35 mouse cellular contexts compared by ENCODE assay signal in genomic region chr2:144092767-144093166, GRCm38 (mm10). TPM values are rescaled to one million over a fixed set of nuclear protein-coding genes. Genes with fewer than 3 reads are reported as not detected.
DNase-seq lines count a peak whose midpoint lies in the region; ATAC-seq and TF ChIP-seq lines count a peak whose summit lies in the region.
"Had no signal": no experiment of that assay in that cellular context is flagged by ENCODE, and none has a peak within 500 bp of the region (broad histone marks: within the 10 kb centered on the region; RNA-seq: fewer than 3 reads in every experiment).

No protein-coding gene starts in this region.

- TF ChIP-seq CTCF in CH12.LX (conservative IDR thresholded peaks at IDR 0.05 in 1 of 2, IDR thresholded peaks at IDR 0.05 in 1 of 2; ENCODE audit: low read depth in 2 of 2, low read length in 2 of 2), result no peak

- no peak; the same call in 1 of the 2 replicates for TF ChIP-seq RAD21 in CH12.LX (IDR thresholded peaks at IDR 0.05; ENCODE audit: low read depth, low read length)

- H3K4me1 ChIP-seq in CH12.LX (ENCODE audit: control insufficient read depth in 1 of 2, insufficient read depth in 2 of 2), result peaks cover 2 to 18% of the 10 kb centered on the region in 2 experiments; a peak in 3 of 4 replicates
- H3K4me1 ChIP-seq: forebrain, embryonic 12.5 days; forebrain, embryonic 15.5 days; hindbrain, embryonic 15.5 days; intestine, embryonic 15.5 days had no signal

- dilution Hi-C loops in CH12.LX (cut with MboI; ENCODE audit: extremely low pct_ligation_motif_present, extremely low pct_unique_long_range_greater_than_20kb, low sequenced_read_pairs), result no loop called here

- no peak for TF ChIP-seq POLR2A in CH12.LX (IDR thresholded peaks at IDR 0.05; ENCODE audit: low read depth, low read length)

- in situ Hi-C loops in CH12.LX (cut with MboI; ENCODE audit: low pct_ligation_motif_present, low pct_unique_long_range_greater_than_20kb, low sequenced_read_pairs), result no loop called here

- peak; percentile 91 for TF ChIP-seq EP300 in CH12.LX (IDR thresholded peaks at IDR 0.05; ENCODE audit: low read length)

- no peaks in the 10 kb centered on the region for H3K36me3 ChIP-seq in CH12.LX (replicated peaks in 1 of 2; ENCODE audit: control insufficient read depth in 1 of 2, insufficient read depth in 1 of 2, low read length in 1 of 2)
- H3K36me3 ChIP-seq: embryonic facial prominence, embryonic 10.5 days; embryonic facial prominence, embryonic 13.5 days; forebrain, embryonic 12.5 days; forebrain, embryonic 15.5 days; hindbrain, embryonic 12.5 days; hindbrain, embryonic 15.5 days; intestine, embryonic 15.5 days had no signal

- ATAC-seq in megakaryocyte, adult 5-6 weeks (ENCODE audit: poor library complexity, severe bottlenecking), result peak; percentile 56
- peak; percentile 23; the same call in 1 of the 2 replicates for ATAC-seq in neutrophil, adult 5-6 weeks (ENCODE audit: extremely low read depth, insufficient number of reproducible peaks, low FRiP score, poor library complexity, severe bottlenecking)
- ATAC-seq: activated CD4-positive, CD25-positive, alpha-beta regulatory T cell, adult 4 months; CD4-positive, CD25-positive, alpha-beta regulatory T cell, adult 4 months; forebrain, embryonic 15.5 days; intestine, embryonic 15.5 days had no signal

- DNase-seq in CH12.LX (ENCODE audit: extremely low read depth) (peak; percentile 89), adipocyte (ENCODE audit: low spot score) (no peak)
- DNase-seq in right cerebral cortex, postnatal 14 days, result no peak
- no peak for DNase-seq in adrenal gland, postnatal 25 days
- DNase-seq: adrenal gland, postnatal 10 days; cerebellum, adult 11 months; cerebellum, adult 2 months; cerebellum, adult 9-11 months; cerebellum, postnatal 25 days; embryo, embryonic 11 days; gastrocnemius, postnatal 25 days had no signal

- H3K4me3 ChIP-seq in CH12.LX (replicated peaks in 1 of 3; ENCODE audit: low read depth in 2 of 3, low read length in 2 of 3, poor library complexity in 1 of 3), result no peak overlapping the region
- H3K4me3 ChIP-seq: embryonic facial prominence, embryonic 10.5 days; embryonic facial prominence, embryonic 13.5 days; erythroblast, embryonic 14.5 days; forebrain, embryonic 12.5 days; forebrain, embryonic 15.5 days; hindbrain, embryonic 12.5 days; hindbrain, embryonic 15.5 days; intestine, embryonic 15.5 days had no signal

- H3K27ac ChIP-seq in CH12.LX (ENCODE audit: insufficient read depth, low read depth), result no peak overlapping the region
- H3K27ac ChIP-seq: embryonic facial prominence, embryonic 10.5 days; embryonic facial prominence, embryonic 13.5 days; forebrain, embryonic 12.5 days; forebrain, embryonic 15.5 days; hindbrain, embryonic 12.5 days; hindbrain, embryonic 15.5 days; intestine, embryonic 15.5 days had no signal

- peaks cover 9% of the 10 kb centered on the region for H3K27me3 ChIP-seq in CH12.LX (replicated peaks)
- H3K27me3 ChIP-seq: embryonic facial prominence, embryonic 13.5 days; forebrain, embryonic 12.5 days; forebrain, embryonic 15.5 days; hindbrain, embryonic 12.5 days; hindbrain, embryonic 15.5 days; intestine, embryonic 15.5 days had no signal

- H3K4me2 ChIP-seq in CH12.LX (ENCODE audit: insufficient read depth, low read depth, poor library complexity, severe bottlenecking), result 0 out of 2 replicates have a peak overlapping the region, but pooled peaks have one; percentile 8
- H3K4me2 ChIP-seq: embryonic facial prominence, embryonic 13.5 days; forebrain, embryonic 12.5 days; forebrain, embryonic 15.5 days; heart, embryonic 11.5 days; hindbrain, embryonic 12.5 days; hindbrain, embryonic 15.5 days; intestine, embryonic 15.5 days had no signal

- no peak overlapping the region for H3K9ac ChIP-seq in CH12.LX (ENCODE audit: insufficient read depth, low read depth)
- H3K9ac ChIP-seq: embryonic facial prominence, embryonic 13.5 days; forebrain, embryonic 12.5 days; forebrain, embryonic 15.5 days; hindbrain, embryonic 12.5 days; hindbrain, embryonic 15.5 days; intestine, embryonic 15.5 days had no signal

- no peaks in the 10 kb centered on the region for H3K79me2 ChIP-seq in CH12.LX (replicated peaks; ENCODE audit: control insufficient read depth, extremely low read depth, insufficient read depth, poor library complexity, severe bottlenecking)

- H3K9me3 ChIP-seq in CH12.LX (replicated peaks; ENCODE audit: low read length), result no peaks in the 10 kb centered on the region
- H3K9me3 ChIP-seq: embryonic facial prominence, embryonic 10.5 days; embryonic facial prominence, embryonic 13.5 days; forebrain, embryonic 12.5 days; forebrain, embryonic 15.5 days; hindbrain, embryonic 12.5 days; hindbrain, embryonic 15.5 days; intestine, embryonic 15.5 days had no signal

TF ChIP-seq in CH12.LX, 34 proteins besides CTCF, POLR2A, EP300 and RAD21:
- no peak for TF ChIP-seq MXI1 (IDR thresholded peaks at IDR 0.05; ENCODE audit: low read depth, low read length)
- peak; percentile 56; the same call in 1 of the 2 replicates for TF ChIP-seq RCOR1 (conservative IDR thresholded peaks at IDR 0.05; ENCODE audit: low read depth, low read length)
- no peak for TF ChIP-seq GABPA (IDR thresholded peaks at IDR 0.05; ENCODE audit: insufficient replicate concordance, low read depth, low read length)
- TF ChIP-seq MAX (IDR thresholded peaks at IDR 0.05; ENCODE audit: low read length), result 0 out of 2 replicates have a peak, but pooled peaks have one; percentile 17
- TF ChIP-seq CHD2 (IDR thresholded peaks at IDR 0.05; ENCODE audit: low read length), result peak; percentile 21; the same call in 1 of the 2 replicates
- peak; percentile 72 for TF ChIP-seq BHLHE40 (IDR thresholded peaks at IDR 0.05; ENCODE audit: low read depth, low read length)
- TF ChIP-seq TCF12 (IDR thresholded peaks at IDR 0.05; ENCODE audit: low read depth, low read length), result peak; percentile 29; the same call in 1 of the 2 replicates
- 0 out of 2 replicates have a peak, but pooled peaks have one; percentile 40 for TF ChIP-seq JUND (conservative IDR thresholded peaks at IDR 0.05; ENCODE audit: low read depth, low read length)
- no peak for TF ChIP-seq NELFE (IDR thresholded peaks at IDR 0.05; ENCODE audit: low read depth, low read length)
- TF ChIP-seq MYC (IDR thresholded peaks at IDR 0.05; ENCODE audit: low read depth, low read length), result 0 out of 2 replicates have a peak, but pooled peaks have one; percentile 65
- no peak for TF ChIP-seq UBTF (IDR thresholded peaks at IDR 0.05; ENCODE audit: low read depth, low read length)
- TF ChIP-seq SIN3A (IDR thresholded peaks at IDR 0.05; ENCODE audit: low read length), result no peak
- TF ChIP-seq ZMIZ1 (IDR thresholded peaks at IDR 0.05; ENCODE audit: low read depth, low read length), result no peak
- TF ChIP-seq MAZ (IDR thresholded peaks at IDR 0.05; ENCODE audit: low read depth, low read length), result no peak
- no peak for TF ChIP-seq ZNF384 (IDR thresholded peaks at IDR 0.05; ENCODE audit: low read depth, low read length)
- no peak for TF ChIP-seq ELF1 (IDR thresholded peaks at IDR 0.05; ENCODE audit: low read depth, low read length)
- peak; percentile 71 for TF ChIP-seq IRF4 (IDR thresholded peaks at IDR 0.05; ENCODE audit: low read depth, low read length)
- no peak for TF ChIP-seq USF1 (IDR thresholded peaks at IDR 0.05; ENCODE audit: low read depth, low read length)
- no peak for TF ChIP-seq TBP (conservative IDR thresholded peaks at IDR 0.05; ENCODE audit: low read depth, low read length)
- TF ChIP-seq CHD1 (IDR thresholded peaks at IDR 0.05; ENCODE audit: low read depth, low read length), result no peak
- no peak for TF ChIP-seq PAX5 (IDR thresholded peaks at IDR 0.05; ENCODE audit: low read length)
- TF ChIP-seq ZC3H11A (IDR thresholded peaks at IDR 0.05; ENCODE audit: low read depth, low read length), result no peak
- no peak for TF ChIP-seq POLR2AphosphoS2 (IDR thresholded peaks at IDR 0.05; ENCODE audit: low read depth, low read length)
- TF ChIP-seq ZKSCAN1 (IDR thresholded peaks at IDR 0.05; ENCODE audit: borderline replicate concordance, low read depth, low read length), result no peak
- TF ChIP-seq MEF2A (IDR thresholded peaks at IDR 0.05; ENCODE audit: borderline replicate concordance, low read depth, low read length), result peak; percentile 29; the same call in 1 of the 2 replicates
- TF ChIP-seq ETS1 (conservative IDR thresholded peaks at IDR 0.05; ENCODE audit: low read depth, low read length), result peak; percentile 72
- TF ChIP-seq USF2 (conservative IDR thresholded peaks at IDR 0.05; ENCODE audit: low read depth, low read length), result no peak
- no peak for TF ChIP-seq KAT2A (IDR thresholded peaks at IDR 0.05; ENCODE audit: insufficient replicate concordance, low read length)
- peak; percentile 51; the same call in 1 of the 2 replicates for TF ChIP-seq MAFK (IDR thresholded peaks at IDR 0.05; ENCODE audit: insufficient replicate concordance, low read length)
- no peak for TF ChIP-seq JUN (IDR thresholded peaks at IDR 0.05; ENCODE audit: insufficient read depth, low read depth, low read length)

RNA-seq across cellular contexts. Expression of gene Banf2, which starts 59.9 kb away (rescaled TPM):
- total RNA-seq in CH12.LX (2012; rRNA removed) (not detected in 2 replicates), CH12.LX (2014; rRNA removed) (not detected in 2 replicates)
- not detected in 2 replicates for polyA plus RNA-seq in CH12.LX (2012; ENCODE audit: insufficient read length, low read depth)
- total RNA-seq in megakaryocyte, adult 5-6 weeks (2015), result not detected in 2 replicates
- total RNA-seq in megakaryocyte, adult 5-6 weeks (2017), result not detected in 2 replicates
- not detected in 2 replicates for total RNA-seq in neutrophil, adult 5-6 weeks (2017)
- total RNA-seq in adrenal gland, postnatal 25 days (2021), result not detected in 2 replicates
- total RNA-seq: adrenal gland, adult 18-20 months; adrenal gland, postnatal 10 days; adrenal gland, postnatal 4 days; ES-E14; gastrocnemius, adult 8-10 months; gastrocnemius, postnatal 25 days; heart, adult 8-10 months; heart, postnatal 25 days; hematopoietic stem cell, adult 5-6 weeks had no signal
- polyA plus RNA-seq: activated CD4-positive, CD25-positive, alpha-beta regulatory T cell, adult 4 months; C2C12; CD4-positive, CD25-positive, alpha-beta regulatory T cell, adult 4 months; cerebellum, adult 2 months; cortical plate, adult 2 months; embryonic facial prominence, embryonic 10.5 days; embryonic facial prominence, embryonic 13.5 days; erythroblast, embryonic 14.5 days; forebrain, embryonic 12.5 days; forebrain, embryonic 15.5 days; heart, embryonic 11.5 days; heart, embryonic 14.5 days; heart, postnatal 0 days; hindbrain, embryonic 12.5 days; hindbrain, embryonic 15.5 days had no signal
